Mouse (Mus musculus): ENCODE results near the gene Eif1b. TPM values are rescaled to one million over a fixed set of nuclear protein-coding genes. Genes with fewer than 3 reads are reported as not detected.
A peak's percentile ranks its signal among the peaks of the same experiment; 100 is the strongest.
"Not testable (repeated sequence)": the region's sequence is repeated elsewhere in the genome, so short reads cannot be mapped to it uniquely, and the experiment has no call there.

Eif1b gene
- polyA plus RNA-seq, 1 experiment from 2014 or later: 310 TPM

DNA sequence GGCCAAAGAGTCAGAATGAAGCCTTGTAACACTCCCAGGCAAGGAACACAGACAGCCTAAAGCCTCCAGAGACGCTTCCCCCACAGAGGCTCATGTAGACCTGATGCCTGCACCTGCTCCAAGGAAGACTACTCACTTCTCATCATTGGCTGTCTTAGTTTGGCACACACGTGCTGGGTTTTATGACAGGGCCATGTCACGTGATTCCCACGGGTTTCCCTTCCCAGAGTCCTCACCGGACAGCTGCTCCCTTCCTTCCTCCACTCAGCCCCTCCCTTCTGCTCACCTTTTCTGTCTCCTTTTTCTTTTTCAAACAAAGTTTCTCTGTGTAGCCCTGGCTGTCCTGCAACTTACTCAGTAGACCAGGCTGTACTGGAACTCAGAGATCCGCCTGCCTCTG, 40.0 kb downstream of the Eif1b start:
- Histone ChIP-seq H3K9ac (replicated peaks; ENCODE audit: low read length) (no peak overlapping the region), H3K27me3 (ENCODE audit: control insufficient read depth, insufficient read depth, low read length) (no peaks in the 10 kb centered on the region), H3K4me2 (ENCODE audit: low read length) (no peak overlapping the region), H3K4me3 (replicated peaks; ENCODE audit: low read depth, low read length) (no peak overlapping the region), H3K9me3 (ENCODE audit: control insufficient read depth, low read length) (no peaks in the 10 kb centered on the region), H3K4me1 (ENCODE audit: control insufficient read depth, insufficient read depth, low read length) (no peaks in the 10 kb centered on the region), H3K36me3 (ENCODE audit: control insufficient read depth, insufficient read depth, low read length) (no peaks in the 10 kb centered on the region), H3K27ac (replicated peaks; ENCODE audit: low read depth, low read length) (no peak overlapping the region)
- ATAC-seq (ENCODE audit: low FRiP score, low TSS enrichment) (no peak), DNase-seq (no peak)
- 87% methylated on average over 6 of the region's 6 CpGs for WGBS

DNA sequence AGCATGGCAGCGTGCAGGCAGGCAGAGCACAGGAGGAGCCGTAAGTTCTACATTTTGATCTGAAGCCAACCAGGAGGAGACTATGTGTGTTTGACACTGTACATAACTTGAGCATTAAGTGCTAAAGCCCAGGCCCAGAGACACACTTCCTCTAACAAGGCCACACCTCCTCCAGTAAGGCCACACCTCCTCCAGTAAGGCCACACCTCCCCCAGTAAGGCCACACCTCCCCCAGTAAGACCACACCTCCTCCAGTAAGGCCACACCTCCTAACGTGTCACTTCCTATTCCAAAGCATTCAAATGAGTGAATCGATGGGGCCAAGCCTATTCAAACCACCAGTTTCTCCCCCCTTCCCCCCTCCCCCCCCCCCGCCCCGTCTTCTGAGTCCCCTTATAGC, 40.7 kb downstream of the Eif1b start:
- 89% methylated on average over 6 of the region's 6 CpGs for WGBS
- Histone ChIP-seq H3K4me1 (ENCODE audit: control insufficient read depth, insufficient read depth, low read length) (no peaks in the 10 kb centered on the region), H3K9me3 (ENCODE audit: control insufficient read depth, low read length) (no peaks in the 10 kb centered on the region), H3K4me3 (replicated peaks; ENCODE audit: low read depth, low read length) (no peak overlapping the region), H3K27me3 (ENCODE audit: control insufficient read depth, insufficient read depth, low read length) (no peaks in the 10 kb centered on the region), H3K27ac (replicated peaks; ENCODE audit: low read depth, low read length) (no peak overlapping the region), H3K36me3 (ENCODE audit: control insufficient read depth, insufficient read depth, low read length) (no peaks in the 10 kb centered on the region), H3K9ac (replicated peaks; ENCODE audit: low read length) (no peak overlapping the region), H3K4me2 (ENCODE audit: low read length) (no peak overlapping the region)
- no peak for ATAC-seq (ENCODE audit: low FRiP score, low TSS enrichment)
- no peak for DNase-seq

- H3K27me3 ChIP-seq (ENCODE audit: control insufficient read depth, insufficient read depth, low read length); H3K4me2 ChIP-seq (ENCODE audit: low read length); H3K4me1 ChIP-seq (ENCODE audit: control insufficient read depth, insufficient read depth, low read length); DNase-seq; H3K36me3 ChIP-seq (ENCODE audit: control insufficient read depth, insufficient read depth, low read length); H3K9me3 ChIP-seq (ENCODE audit: control insufficient read depth, low read length); H3K9ac ChIP-seq (replicated peaks; ENCODE audit: low read length); H3K27ac ChIP-seq (replicated peaks; ENCODE audit: low read depth, low read length); H3K4me3 ChIP-seq (replicated peaks; ENCODE audit: low read depth, low read length); ATAC-seq (ENCODE audit: low FRiP score, low TSS enrichment): not testable (repeated sequence)
- WGBS: 95% methylated on average over 8 of the region's 8 CpGs
Measured at GRCm38 (mm10) chr9:120533446-120533950, 41.5 kb downstream of the Eif1b start.

GRCm38 (mm10) chr9:120539662-120540251, 47.7 kb downstream of the Eif1b start, which contains the start of gene Entpd3:
TSS of gene Entpd3 (plus strand) at chr9:120539818.
- no peaks in the 10 kb centered on the region for H3K9me3 ChIP-seq (ENCODE audit: control insufficient read depth, low read length)
- peak; percentile 54 for DNase-seq
- peak within 1 kb of the TSS; percentile 42 for H3K4me3 ChIP-seq (replicated peaks; ENCODE audit: low read depth, low read length)
- H3K36me3 ChIP-seq (ENCODE audit: control insufficient read depth, insufficient read depth, low read length): no peaks in the 10 kb centered on the region
- no peak for ATAC-seq (ENCODE audit: low FRiP score, low TSS enrichment)
- H3K4me1 ChIP-seq (ENCODE audit: control insufficient read depth, insufficient read depth, low read length): peaks cover 6% of the 10 kb centered on the region; the same call in 1 of the 2 replicates
- peak within 1 kb of the TSS; percentile 55 for H3K9ac ChIP-seq (replicated peaks; ENCODE audit: low read length)
- no peak within 1 kb of the TSS for H3K27ac ChIP-seq (replicated peaks; ENCODE audit: low read depth, low read length)
- peak within 1 kb of the TSS; percentile 77 for H3K4me2 ChIP-seq (ENCODE audit: low read length)
- 1% methylated on average over 31 of the region's 31 CpGs for WGBS
- H3K27me3 ChIP-seq (ENCODE audit: control insufficient read depth, insufficient read depth, low read length): peaks cover 16% of the 10 kb centered on the region

- no peak for DNase-seq
- Histone ChIP-seq H3K4me3 (replicated peaks; ENCODE audit: low read depth, low read length) (no peak overlapping the region), H3K4me1 (ENCODE audit: control insufficient read depth, insufficient read depth, low read length) (peaks cover 6% of the 10 kb centered on the region; the same call in 1 of the 2 replicates), H3K9me3 (ENCODE audit: control insufficient read depth, low read length) (no peaks in the 10 kb centered on the region), H3K27me3 (ENCODE audit: control insufficient read depth, insufficient read depth, low read length) (peaks cover 16% of the 10 kb centered on the region), H3K27ac (replicated peaks; ENCODE audit: low read depth, low read length) (no peak overlapping the region), H3K9ac (replicated peaks; ENCODE audit: low read length) (no peak overlapping the region), H3K36me3 (ENCODE audit: control insufficient read depth, insufficient read depth, low read length) (no peaks in the 10 kb centered on the region), H3K4me2 (ENCODE audit: low read length) (no peak overlapping the region)
- 20% methylated on average over 2 of the region's 2 CpGs for WGBS
- no peak for ATAC-seq (ENCODE audit: low FRiP score, low TSS enrichment)
Measured at GRCm38 (mm10) chr9:120541411-120541810, 49.4 kb downstream of the Eif1b start.

- DNase-seq (peak; percentile 3), ATAC-seq (ENCODE audit: low FRiP score, low TSS enrichment) (no peak)
- no peak overlapping the region for H3K9ac ChIP-seq (replicated peaks; ENCODE audit: low read length)
- peaks cover 16% of the 10 kb centered on the region for H3K27me3 ChIP-seq (ENCODE audit: control insufficient read depth, insufficient read depth, low read length)
- no peaks in the 10 kb centered on the region for H3K36me3 ChIP-seq (ENCODE audit: control insufficient read depth, insufficient read depth, low read length)
- H3K4me3 ChIP-seq (replicated peaks; ENCODE audit: low read depth, low read length): no peak overlapping the region
- WGBS: 12% methylated on average over 6 of the region's 6 CpGs
- H3K4me1 ChIP-seq (ENCODE audit: control insufficient read depth, insufficient read depth, low read length): peaks cover 6% of the 10 kb centered on the region; the same call in 1 of the 2 replicates
- no peaks in the 10 kb centered on the region for H3K9me3 ChIP-seq (ENCODE audit: control insufficient read depth, low read length)
- no peak overlapping the region for H3K4me2 ChIP-seq (ENCODE audit: low read length)
- no peak overlapping the region for H3K27ac ChIP-seq (replicated peaks; ENCODE audit: low read depth, low read length)
Measured at GRCm38 (mm10) chr9:120542241-120542640, 50.2 kb downstream of the Eif1b start.

Other genes with a start within 250 kb of the Eif1b start
- 3.8 and 5.4 TPM in 2 replicates for gene Myrip, start 190.7 kb upstream of the Eif1b start, polyA plus RNA-seq (2014; fragmentation: Nextera tagmentation; extraction: Ambion mirVana)
- 2.5 and 3.1 TPM in 2 replicates for gene Entpd3, start 47.6 kb downstream of the Eif1b start, polyA plus RNA-seq (2014; fragmentation: Nextera tagmentation; extraction: Ambion mirVana)
- gene Rpl14, start 79.2 kb downstream of the Eif1b start, polyA plus RNA-seq (2014; fragmentation: Nextera tagmentation; extraction: Ambion mirVana): 523 and 525 TPM in 2 replicates

All from midbrain, embryonic 14.5 days (tissue).